Mouse (Mus musculus): ENCODE results near the gene Ahnak. TPM values are rescaled to one million over a fixed set of nuclear protein-coding genes. Genes with fewer than 3 reads are reported as not detected.

The Ahnak gene
- 53.6 and 56.8 TPM in 2 replicates for polyA plus RNA-seq (2012; rRNA removed)

- DNase-seq (ENCODE audit: low read depth), result no peak
Measured at GRCm38 (mm10) chr19:8989066-8989566, at the start of gene Ahnak. Gene Ahnak, plus strand, starts transcription at chr19:8989284.

- DNase-seq (ENCODE audit: low read depth), result no peak
Measured at GRCm38 (mm10) chr19:8940526-8941133, 48.5 kb upstream of the Ahnak start.

- DNase-seq (ENCODE audit: low read depth), result no peak
Measured at GRCm38 (mm10) chr19:8941136-8941514, 48.0 kb upstream of the Ahnak start.

GRCm38 (mm10) chr19:8941515-8942217 lies 47.4 kb upstream of the Ahnak start, which contains the start of gene Mta2:
Gene Mta2, plus strand, starts transcription at chr19:8941875.
- DNase-seq (ENCODE audit: low read depth), result no peak

GRCm38 (mm10) chr19:8942276-8942964 lies 46.7 kb upstream of the Ahnak start:
- no peak for DNase-seq (ENCODE audit: low read depth)

- DNase-seq (ENCODE audit: low read depth), result no peak
Measured at GRCm38 (mm10) chr19:8943047-8943446, 46.0 kb upstream of the Ahnak start.

- DNase-seq (ENCODE audit: low read depth), result no peak
Measured at GRCm38 (mm10) chr19:8944062-8944461, 45.0 kb upstream of the Ahnak start.

GRCm38 (mm10) chr19:8944750-8945149 lies 44.3 kb upstream of the Ahnak start:
- no peak for DNase-seq (ENCODE audit: low read depth)

- no peak for DNase-seq (ENCODE audit: low read depth)
Measured at GRCm38 (mm10) chr19:8945251-8945650, 43.8 kb upstream of the Ahnak start.

- DNase-seq (ENCODE audit: low read depth), result no peak
Measured at GRCm38 (mm10) chr19:8946929-8947328, 42.2 kb upstream of the Ahnak start.

- DNase-seq (ENCODE audit: low read depth), result no peak
Measured at GRCm38 (mm10) chr19:8950190-8950589, 38.9 kb upstream of the Ahnak start.

GRCm38 (mm10) chr19:8952241-8952640 lies 36.8 kb upstream of the Ahnak start:
- no peak for DNase-seq (ENCODE audit: low read depth)

- DNase-seq (ENCODE audit: low read depth), result peak; percentile 85
Measured at GRCm38 (mm10) chr19:8953135-8954039, 35.7 kb upstream of the Ahnak start, which contains the start of gene Tut1. Gene Tut1, plus strand, starts transcription at chr19:8953847.

GRCm38 (mm10) chr19:8954171-8954570 lies 34.9 kb upstream of the Ahnak start:
- DNase-seq (ENCODE audit: low read depth), result no peak

- DNase-seq (ENCODE audit: low read depth), result no peak
Measured at GRCm38 (mm10) chr19:8962256-8962655, 26.8 kb upstream of the Ahnak start.

GRCm38 (mm10) chr19:8965075-8965474 lies 24.0 kb upstream of the Ahnak start:
- no peak for DNase-seq (ENCODE audit: low read depth)

- no peak for DNase-seq (ENCODE audit: low read depth)
Measured at GRCm38 (mm10) chr19:8965771-8966170, 23.3 kb upstream of the Ahnak start.

GRCm38 (mm10) chr19:8966198-8966589 lies 22.9 kb upstream of the Ahnak start:
- DNase-seq (ENCODE audit: low read depth), result no peak

GRCm38 (mm10) chr19:8966590-8967372 lies 22.3 kb upstream of the Ahnak start, which contains the start of gene Eef1g:
Gene Eef1g, plus strand, starts transcription at chr19:8967041.
- peak; percentile 92 for DNase-seq (ENCODE audit: low read depth)

- no peak for DNase-seq (ENCODE audit: low read depth)
Measured at GRCm38 (mm10) chr19:8967373-8967743, 21.7 kb upstream of the Ahnak start.

GRCm38 (mm10) chr19:8967893-8968292 lies 21.2 kb upstream of the Ahnak start:
- no peak for DNase-seq (ENCODE audit: low read depth)
